Mouse (Mus musculus) heart, adult 2 months (tissue): ENCODE results near the gene Add2.

ENCODE experiments used
- CTCF ChIP-seq: fragments of 200-600 bp; IDR thresholded peaks from 2 replicates; pipeline ENCODE4 v1.8.1; 2022; ENCODE audit warnings: antibody characterized with exemption, mild to moderate bottlenecking, moderate library complexity
- EP300 ChIP-seq: fragments of 200-500 bp; IDR thresholded peaks from 2 replicates; pipeline ENCODE4 v1.6.1; 2011; ENCODE audit warnings: low read depth, low read length, control low read depth; ENCODE audit not compliant: insufficient read depth
- POLR2A ChIP-seq: fragments of 200-500 bp; IDR thresholded peaks from 2 replicates; pipeline ENCODE4 v1.6.1; 2011; ENCODE audit warnings: mild to moderate bottlenecking, low read depth, low read length, control low read depth; ENCODE audit not compliant: insufficient read depth

DNA sequence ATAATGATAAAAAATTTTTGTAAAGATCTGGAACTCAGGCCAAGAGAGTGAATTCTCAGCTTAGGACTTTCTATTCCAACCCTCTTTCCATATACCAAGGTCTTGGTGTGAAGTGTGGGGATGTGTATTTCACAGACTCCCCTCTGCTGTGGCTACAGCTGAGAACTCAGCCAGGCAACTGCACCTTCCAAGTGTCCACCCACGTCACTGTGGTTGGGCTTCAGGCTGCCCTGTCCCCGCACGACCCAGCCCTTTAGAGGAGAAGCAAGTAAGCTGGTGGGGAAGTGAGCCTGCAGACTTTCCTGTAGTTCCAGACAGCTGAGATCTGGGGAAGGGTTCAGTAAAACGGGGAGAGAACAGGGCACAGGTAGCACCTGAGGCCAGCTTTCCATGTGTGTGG is 68.7 kb downstream of the Add2 start:
- TF ChIP-seq EP300 (no peak), CTCF (no peak), POLR2A (no peak)
